Mouse (Mus musculus) heart, adult 2 months (tissue): Measurements from ENCODE around the gene Tbkbp1.

Source experiments
- CTCF ChIP-seq: fragments of 200-600 bp; IDR thresholded peaks from 2 replicates; pipeline ENCODE4 v1.8.1; 2022; ENCODE audit warnings: antibody characterized with exemption, mild to moderate bottlenecking, moderate library complexity
- EP300 ChIP-seq: fragments of 200-500 bp; IDR thresholded peaks from 2 replicates; pipeline ENCODE4 v1.6.1; 2011; ENCODE audit warnings: low read depth, low read length, control low read depth; ENCODE audit not compliant: insufficient read depth
- POLR2A ChIP-seq: fragments of 200-500 bp; IDR thresholded peaks from 2 replicates; pipeline ENCODE4 v1.6.1; 2011; ENCODE audit warnings: mild to moderate bottlenecking, low read depth, low read length, control low read depth; ENCODE audit not compliant: insufficient read depth

DNA sequence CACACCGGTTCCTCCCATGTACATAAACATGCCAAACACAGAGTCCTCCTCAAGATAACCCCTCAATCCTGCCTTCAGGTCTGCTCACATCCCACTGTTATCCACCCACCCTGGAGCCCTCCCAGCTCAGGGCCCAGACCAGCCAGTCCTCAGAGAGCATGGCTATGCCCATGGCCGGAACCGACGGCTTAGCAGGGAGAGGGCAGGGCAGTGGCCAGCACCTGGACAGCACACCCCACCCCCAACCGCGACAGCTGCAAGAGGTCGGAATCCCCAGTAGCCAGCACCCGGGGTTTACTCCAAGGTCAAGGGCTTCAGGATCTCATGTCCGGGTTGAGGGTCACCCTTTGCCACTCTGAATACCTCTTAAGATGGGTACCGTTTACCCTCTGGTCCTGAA lies 31.1 kb downstream of the Tbkbp1 start:
- no peak for TF ChIP-seq CTCF
- TF ChIP-seq POLR2A: no peak
- TF ChIP-seq EP300: no peak
